Mouse (Mus musculus): Measurements from ENCODE around the gene Rpl22l1.

DNA sequence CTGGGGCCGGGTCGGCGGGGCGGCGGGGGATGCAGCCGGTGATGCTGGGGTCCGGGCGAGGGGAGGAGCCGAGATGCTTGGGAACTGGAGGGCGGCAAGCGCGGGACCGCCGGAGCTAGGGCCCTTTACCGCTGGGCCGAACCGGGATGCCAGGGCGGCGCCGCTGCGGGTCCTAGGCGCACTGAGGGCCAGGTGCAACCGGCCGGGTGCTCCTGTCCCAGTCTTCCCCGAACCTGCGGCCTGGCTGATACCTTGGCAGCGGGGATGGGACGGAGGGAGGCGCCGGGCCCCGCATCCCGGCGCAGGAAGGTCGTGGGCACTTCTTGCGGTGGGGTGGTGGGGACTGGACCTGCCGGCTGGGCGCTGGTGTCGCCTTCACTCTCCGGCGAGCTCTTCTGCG lies 23.8 kb upstream of the Rpl22l1 start:
- no peak for TF ChIP-seq CTCF (IDR thresholded peaks at IDR 0.05; ENCODE audit: low read depth, low read length)
- no peak for TF ChIP-seq POLR2A (IDR thresholded peaks at IDR 0.05; ENCODE audit: borderline replicate concordance, low read depth, low read length)
